Mouse (Mus musculus): ENCODE results near the gene Foxn4. TPM values are rescaled to one million over a fixed set of nuclear protein-coding genes. Genes with fewer than 3 reads are reported as not detected.

Gene Foxn4
- total RNA-seq, 2 experiments from 2014 or later: 0.16 TPM; not detected in 1

GRCm38 (mm10) chr5:114282346-114282745 lies 8.7 kb upstream of the Foxn4 start:
- no peak for DNase-seq
- intact Hi-C loops (cut with DNase I): no loop called here

- DNase-seq: no peak
- intact Hi-C loops (cut with DNase I): no loop called here
Measured at GRCm38 (mm10) chr5:114279382-114280143, 6.0 kb upstream of the Foxn4 start.

- DNase-seq: no peak
- intact Hi-C loops (cut with DNase I): no loop called here
Measured at GRCm38 (mm10) chr5:114275991-114276390, 2.4 kb upstream of the Foxn4 start.

GRCm38 (mm10) chr5:114275339-114275738 lies 1.7 kb upstream of the Foxn4 start:
- no peak for DNase-seq
- intact Hi-C loops (cut with DNase I): no loop called here

GRCm38 (mm10) chr5:114269984-114270383 lies 3.6 kb downstream of the Foxn4 start:
- intact Hi-C loops (cut with DNase I): no loop called here
- DNase-seq: no peak

GRCm38 (mm10) chr5:114269499-114269898 lies 4.1 kb downstream of the Foxn4 start:
- no peak for DNase-seq
- intact Hi-C loops (cut with DNase I): no loop called here

GRCm38 (mm10) chr5:114268646-114269045 lies 5.0 kb downstream of the Foxn4 start:
- DNase-seq: peak; percentile 65
- intact Hi-C loops (cut with DNase I): no loop called here

GRCm38 (mm10) chr5:114264791-114265190 lies 8.8 kb downstream of the Foxn4 start:
- DNase-seq: peak; percentile 40
- intact Hi-C loops (cut with DNase I): no loop called here

GRCm38 (mm10) chr5:114264030-114264459 lies 9.6 kb downstream of the Foxn4 start:
- intact Hi-C loops (cut with DNase I): no loop called here
- DNase-seq: peak; percentile 89

GRCm38 (mm10) chr5:114261494-114261893 lies 12.1 kb downstream of the Foxn4 start:
- intact Hi-C loops (cut with DNase I): no loop called here
- DNase-seq: no peak

GRCm38 (mm10) chr5:114259495-114259894 lies 14.1 kb downstream of the Foxn4 start:
- DNase-seq: no peak
- intact Hi-C loops (cut with DNase I): no loop called here

GRCm38 (mm10) chr5:114248174-114248589 lies 25.4 kb downstream of the Foxn4 start:
- DNase-seq: peak; percentile 86
- intact Hi-C loops (cut with DNase I): loop anchor here (2.0 kb wide), 1 partner anchor 61 kb away; no protein-coding TSS in a partner anchor

- intact Hi-C loops (cut with DNase I): no loop called here
- no peak for DNase-seq
Measured at GRCm38 (mm10) chr5:114246465-114246864, 27.1 kb downstream of the Foxn4 start.

- DNase-seq: no peak
Measured at GRCm38 (mm10) chr5:114239737-114240136, 33.9 kb downstream of the Foxn4 start.

GRCm38 (mm10) chr5:114238924-114239323 lies 34.7 kb downstream of the Foxn4 start:
- no peak for DNase-seq

More at GRCm38 (mm10) chr5:114239737-114240136, 33.9 kb downstream of the Foxn4 start:
- intact Hi-C loops (cut with DNase I): no loop called here

GRCm38 (mm10) chr5:114228901-114229300 lies 44.7 kb downstream of the Foxn4 start:
- DNase-seq: no peak
- intact Hi-C loops (cut with DNase I): no loop called here

More at GRCm38 (mm10) chr5:114238924-114239323, 34.7 kb downstream of the Foxn4 start:
- intact Hi-C loops (cut with DNase I): no loop called here

- no peak for DNase-seq
- intact Hi-C loops (cut with DNase I): no loop called here
Measured at GRCm38 (mm10) chr5:114226051-114226450, 47.6 kb downstream of the Foxn4 start.

GRCm38 (mm10) chr5:114218771-114219170 lies 54.8 kb downstream of the Foxn4 start:
- intact Hi-C loops (cut with DNase I): no loop called here
- DNase-seq: no peak

- DNase-seq: no peak
- intact Hi-C loops (cut with DNase I): no loop called here
Measured at GRCm38 (mm10) chr5:114213183-114213582, 60.4 kb downstream of the Foxn4 start.

- no peak for DNase-seq
- intact Hi-C loops (cut with DNase I): no loop called here
Measured at GRCm38 (mm10) chr5:114206158-114206557, 67.4 kb downstream of the Foxn4 start.

Data from left cerebral cortex, postnatal 4 days (tissue).